Mouse (Mus musculus): ENCODE measurements at regions not wholly inside any gene's neighbourhood (a gene's known extent, or its start where the extent isn't known, plus 50 kb on each side); places are given as distances from the start of the nearest gene placed in this dataset.

GRCm38 (mm10) chr17:61520087-61520486 is 1361.0 kb downstream of the Efna5 start:
- no peaks in the 10 kb centered on the region for H3K27me3 ChIP-seq (ENCODE audit: insufficient read depth, low read length)
- no peaks in the 10 kb centered on the region for H3K9me3 ChIP-seq (ENCODE audit: low read length)
- TF ChIP-seq NANOG (IDR thresholded peaks at IDR 0.05; ENCODE audit: borderline replicate concordance, low read length) (no peak), CTCF (conservative IDR thresholded peaks at IDR 0.05; ENCODE audit: low read length) (no peak), POU5F1 (IDR thresholded peaks at IDR 0.05; ENCODE audit: borderline replicate concordance, low read length) (no peak)
- H3K4me1 ChIP-seq (replicated peaks; ENCODE audit: low read depth, low read length): no peaks in the 10 kb centered on the region
- H3K36me3 ChIP-seq (ENCODE audit: insufficient read depth, low read length): no peaks in the 10 kb centered on the region
- no peak overlapping the region for H3K4me3 ChIP-seq (replicated peaks; ENCODE audit: low read length)

DNA sequence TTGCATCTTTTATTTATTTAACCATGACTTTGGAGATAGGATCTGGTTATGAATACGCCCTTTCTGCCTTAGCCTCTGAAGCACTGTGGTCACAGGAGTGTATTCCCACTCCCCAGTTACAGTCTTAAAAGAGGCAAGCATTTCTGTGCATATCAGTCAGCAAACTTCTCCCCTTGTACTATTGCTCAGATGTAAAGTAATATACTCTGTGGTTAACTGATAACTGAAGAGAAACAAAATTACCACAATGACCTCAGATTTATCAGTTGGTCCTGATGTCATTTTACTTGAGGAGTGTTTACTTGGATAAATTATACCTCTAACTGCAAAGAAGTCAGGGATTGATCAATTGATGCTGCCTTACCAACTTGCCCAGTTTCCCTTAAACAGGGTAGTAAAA is 1366.1 kb downstream of the Efna5 start:
- no peaks in the 10 kb centered on the region for H3K27me3 ChIP-seq (ENCODE audit: insufficient read depth, low read length)
- no peak for TF ChIP-seq NANOG (IDR thresholded peaks at IDR 0.05; ENCODE audit: borderline replicate concordance, low read length)
- TF ChIP-seq CTCF (conservative IDR thresholded peaks at IDR 0.05; ENCODE audit: low read length): no peak
- TF ChIP-seq POU5F1 (IDR thresholded peaks at IDR 0.05; ENCODE audit: borderline replicate concordance, low read length): no peak
- H3K9me3 ChIP-seq (ENCODE audit: low read length): no peaks in the 10 kb centered on the region
- H3K4me1 ChIP-seq (replicated peaks; ENCODE audit: low read depth, low read length): no peaks in the 10 kb centered on the region
- H3K36me3 ChIP-seq (ENCODE audit: insufficient read depth, low read length): no peaks in the 10 kb centered on the region
- H3K4me3 ChIP-seq (replicated peaks; ENCODE audit: low read length): no peak overlapping the region

DNA sequence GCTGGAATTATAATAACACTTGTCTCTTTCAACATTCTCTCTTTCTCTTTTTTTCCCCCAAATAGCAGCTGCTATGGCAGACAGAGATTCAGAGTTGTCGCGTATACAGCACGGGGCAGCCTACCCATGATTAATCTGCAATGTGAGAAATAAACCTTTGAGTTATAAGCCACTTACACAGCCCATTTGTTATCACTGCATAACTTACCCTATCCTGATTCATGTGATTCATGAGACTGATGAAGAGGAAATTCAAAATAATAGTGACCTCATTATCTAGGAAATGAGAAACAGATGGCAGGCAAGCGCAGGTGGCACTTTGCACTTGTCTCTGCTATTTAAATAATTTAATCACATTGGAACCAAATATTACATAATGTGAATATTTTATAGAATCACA is 1367.7 kb downstream of the Efna5 start:
- Histone ChIP-seq H3K4me1 (replicated peaks; ENCODE audit: low read depth, low read length) (no peaks in the 10 kb centered on the region), H3K36me3 (ENCODE audit: insufficient read depth, low read length) (no peaks in the 10 kb centered on the region), H3K9me3 (ENCODE audit: low read length) (no peaks in the 10 kb centered on the region), H3K27me3 (ENCODE audit: insufficient read depth, low read length) (no peaks in the 10 kb centered on the region), H3K4me3 (replicated peaks; ENCODE audit: low read length) (no peak overlapping the region)
- TF ChIP-seq NANOG (IDR thresholded peaks at IDR 0.05; ENCODE audit: borderline replicate concordance, low read length): no peak
- no peak for TF ChIP-seq POU5F1 (IDR thresholded peaks at IDR 0.05; ENCODE audit: borderline replicate concordance, low read length)
- no peak for TF ChIP-seq CTCF (conservative IDR thresholded peaks at IDR 0.05; ENCODE audit: low read length)

- no peaks in the 10 kb centered on the region for H3K36me3 ChIP-seq (ENCODE audit: insufficient read depth, low read length)
- no peak overlapping the region for H3K4me3 ChIP-seq (replicated peaks; ENCODE audit: low read length)
- H3K4me1 ChIP-seq (replicated peaks; ENCODE audit: low read depth, low read length): no peaks in the 10 kb centered on the region
- no peaks in the 10 kb centered on the region for H3K27me3 ChIP-seq (ENCODE audit: insufficient read depth, low read length)
- H3K9me3 ChIP-seq (ENCODE audit: low read length): no peaks in the 10 kb centered on the region
- TF ChIP-seq NANOG (IDR thresholded peaks at IDR 0.05; ENCODE audit: borderline replicate concordance, low read length): no peak
- no peak for TF ChIP-seq CTCF (conservative IDR thresholded peaks at IDR 0.05; ENCODE audit: low read length)
- no peak for TF ChIP-seq POU5F1 (IDR thresholded peaks at IDR 0.05; ENCODE audit: borderline replicate concordance, low read length)
Observed at GRCm38 (mm10) chr17:61495261-61495660, 1385.9 kb downstream of the Efna5 start.

DNA sequence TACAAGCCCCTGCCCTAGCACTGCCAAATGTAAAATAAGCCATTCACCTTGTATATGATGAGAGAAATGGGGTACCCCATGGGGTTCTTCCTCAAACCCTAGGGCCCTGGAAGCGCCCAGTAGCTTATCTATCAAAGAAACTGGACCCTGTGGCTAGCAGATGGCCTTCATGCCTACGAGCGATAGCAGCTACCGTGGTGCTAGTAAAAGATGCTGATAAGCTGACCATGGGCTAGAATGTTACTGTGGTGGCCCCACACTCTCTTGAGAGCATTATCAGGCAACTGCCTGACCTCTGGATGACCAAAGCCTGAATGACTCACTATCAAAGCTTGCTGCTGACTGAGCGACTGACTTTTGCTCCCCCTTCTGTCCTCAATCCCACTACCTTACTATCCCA is 1403.7 kb downstream of the Efna5 start:
- H3K4me3 ChIP-seq (replicated peaks; ENCODE audit: low read length): no peak overlapping the region
- 0 out of 2 replicates have a peak, but pooled peaks cover 3% of the 10 kb centered on the region for H3K36me3 ChIP-seq (ENCODE audit: insufficient read depth, low read length)
- H3K9me3 ChIP-seq (ENCODE audit: low read length): peaks cover 91% of the 10 kb centered on the region
- TF ChIP-seq NANOG (IDR thresholded peaks at IDR 0.05; ENCODE audit: borderline replicate concordance, low read length) (no peak), CTCF (conservative IDR thresholded peaks at IDR 0.05; ENCODE audit: low read length) (no peak), POU5F1 (IDR thresholded peaks at IDR 0.05; ENCODE audit: borderline replicate concordance, low read length) (no peak)
- H3K4me1 ChIP-seq (replicated peaks; ENCODE audit: low read depth, low read length): no peaks in the 10 kb centered on the region
- no peaks in the 10 kb centered on the region for H3K27me3 ChIP-seq (ENCODE audit: insufficient read depth, low read length)

GRCm38 (mm10) chr17:61474405-61474804 is 1406.7 kb downstream of the Efna5 start:
- TF ChIP-seq POU5F1 (IDR thresholded peaks at IDR 0.05; ENCODE audit: borderline replicate concordance, low read length) (no peak), CTCF (conservative IDR thresholded peaks at IDR 0.05; ENCODE audit: low read length) (no peak), NANOG (IDR thresholded peaks at IDR 0.05; ENCODE audit: borderline replicate concordance, low read length) (no peak)
- Histone ChIP-seq H3K27me3 (ENCODE audit: insufficient read depth, low read length) (no peaks in the 10 kb centered on the region), H3K9me3 (ENCODE audit: low read length) (peaks cover 62% of the 10 kb centered on the region), H3K36me3 (ENCODE audit: insufficient read depth, low read length) (0 out of 2 replicates have a peak, but pooled peaks cover 3% of the 10 kb centered on the region), H3K4me1 (replicated peaks; ENCODE audit: low read depth, low read length) (no peaks in the 10 kb centered on the region), H3K4me3 (replicated peaks; ENCODE audit: low read length) (no peak overlapping the region)

DNA sequence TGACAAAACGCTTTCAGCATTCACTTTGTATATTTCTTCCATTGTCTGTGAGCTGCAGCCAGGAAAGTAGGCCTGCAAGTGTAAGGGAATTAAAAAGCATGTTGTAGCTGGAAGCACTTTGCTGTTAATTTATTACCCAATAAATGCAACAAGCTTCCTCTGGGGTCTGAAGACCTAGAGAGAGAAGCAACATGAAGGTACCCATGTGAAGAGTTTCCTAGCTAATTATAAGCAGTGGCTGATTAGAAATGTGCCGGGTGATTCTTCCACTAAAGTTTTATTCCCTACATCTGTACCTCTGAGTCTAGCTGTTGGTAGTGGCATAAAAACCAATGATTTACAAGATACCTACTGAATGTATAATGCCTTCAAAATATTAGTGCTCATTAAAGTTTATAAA is 1428.2 kb downstream of the Efna5 start:
- H3K27me3 ChIP-seq (ENCODE audit: insufficient read depth, low read length): no peaks in the 10 kb centered on the region
- TF ChIP-seq CTCF (conservative IDR thresholded peaks at IDR 0.05; ENCODE audit: low read length): no peak
- no peak for TF ChIP-seq NANOG (IDR thresholded peaks at IDR 0.05; ENCODE audit: borderline replicate concordance, low read length)
- TF ChIP-seq POU5F1 (IDR thresholded peaks at IDR 0.05; ENCODE audit: borderline replicate concordance, low read length): no peak
- no peak overlapping the region for H3K4me3 ChIP-seq (replicated peaks; ENCODE audit: low read length)
- H3K9me3 ChIP-seq (ENCODE audit: low read length): no peaks in the 10 kb centered on the region; the same call in 1 of the 2 replicates
- H3K36me3 ChIP-seq (ENCODE audit: insufficient read depth, low read length): no peaks in the 10 kb centered on the region
- no peaks in the 10 kb centered on the region for H3K4me1 ChIP-seq (replicated peaks; ENCODE audit: low read depth, low read length)

GRCm38 (mm10) chr17:61426846-61427245 is 1454.3 kb downstream of the Efna5 start:
- no peaks in the 10 kb centered on the region for H3K9me3 ChIP-seq (ENCODE audit: low read length)
- H3K36me3 ChIP-seq (ENCODE audit: insufficient read depth, low read length): no peaks in the 10 kb centered on the region
- H3K27me3 ChIP-seq (ENCODE audit: insufficient read depth, low read length): no peaks in the 10 kb centered on the region
- no peaks in the 10 kb centered on the region for H3K4me1 ChIP-seq (replicated peaks; ENCODE audit: low read depth, low read length)
- H3K4me3 ChIP-seq (replicated peaks; ENCODE audit: low read length): no peak overlapping the region
- no peak for TF ChIP-seq CTCF (conservative IDR thresholded peaks at IDR 0.05; ENCODE audit: low read length)
- no peak for TF ChIP-seq POU5F1 (IDR thresholded peaks at IDR 0.05; ENCODE audit: borderline replicate concordance, low read length)
- no peak for TF ChIP-seq NANOG (IDR thresholded peaks at IDR 0.05; ENCODE audit: borderline replicate concordance, low read length)
